Mouse (Mus musculus) brain, embryonic 14.5 days (tissue): Measurements from ENCODE around the gene Adamts13.

Experiments used
- CTCF ChIP-seq: fragments of 200-500 bp; IDR thresholded peaks from 2 replicates; pipeline ENCODE4 v1.5.1; 2012; ENCODE audit warnings: inconsistent platforms, mild to moderate bottlenecking, moderate library complexity, borderline replicate concordance; ENCODE audit not compliant: insufficient read depth, insufficient read length; ENCODE audit errors: extremely low read depth
- POLR2A ChIP-seq: fragments of 200-500 bp; IDR thresholded peaks from 2 replicates; pipeline ENCODE4 v1.6.1; 2012; ENCODE audit warnings: mild to moderate bottlenecking, inconsistent platforms, borderline replicate concordance; ENCODE audit not compliant: poor library complexity, insufficient read depth, insufficient read length, severe bottlenecking; ENCODE audit errors: extremely low read depth

DNA sequence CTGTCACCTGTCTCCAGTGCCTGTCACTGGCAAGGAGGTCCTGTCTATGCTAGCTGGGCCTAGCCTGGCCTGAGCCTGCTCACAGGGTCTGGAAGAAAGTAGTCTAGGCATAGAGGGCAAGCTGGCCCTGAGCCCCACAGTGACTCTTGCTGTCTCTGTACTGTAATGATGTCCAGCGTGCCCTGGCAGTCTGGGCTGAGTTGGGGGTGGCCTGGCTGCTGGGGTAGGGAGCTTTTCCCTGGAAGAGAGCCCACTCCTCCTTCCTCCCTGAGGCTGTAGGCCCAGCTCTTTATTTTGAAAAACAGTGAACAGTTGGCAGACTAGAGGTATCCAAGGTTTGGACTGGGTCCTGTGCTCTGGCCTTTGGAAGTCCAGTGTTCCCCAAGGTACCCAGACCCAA is 47.9 kb downstream of the Adamts13 start:
- TF ChIP-seq POLR2A, result no peak
- TF ChIP-seq CTCF, result no peak
